Mouse (Mus musculus) olfactory bulb, adult 2 months (tissue): ENCODE data around the gene Ccdc57. TPM values are rescaled to one million over a fixed set of nuclear protein-coding genes. Genes with fewer than 3 reads are reported as not detected.

ENCODE experiments used
- H3K27ac ChIP-seq: fragments of 200-500 bp; 2 replicates; pipeline ENCODE4 v1.5.1; 2012; ENCODE audit warnings: low read depth, low read length; ENCODE audit not compliant: insufficient read depth
- H3K4me1 ChIP-seq: fragments of 200-500 bp; 2 replicates; pipeline ENCODE4 v1.6.1; 2012; ENCODE audit warnings: low read length; ENCODE audit not compliant: control insufficient read depth, insufficient read depth
- H3K4me3 ChIP-seq: fragments of 200-500 bp; 2 replicates; pipeline ENCODE4 v1.5.1; 2012; ENCODE audit warnings: mild to moderate bottlenecking, low read depth, low read length, moderate library complexity; ENCODE audit not compliant: insufficient read depth
- CTCF ChIP-seq: fragments of 200-500 bp; IDR thresholded peaks from 2 replicates; pipeline ENCODE4 v1.5.1; 2012; ENCODE audit warnings: low read depth, mild to moderate bottlenecking, low read length, moderate library complexity; ENCODE audit not compliant: insufficient read depth
- POLR2A ChIP-seq: fragments of 200-500 bp; IDR thresholded peaks from 2 replicates; pipeline ENCODE4 v1.6.1; 2012; ENCODE audit warnings: mild to moderate bottlenecking, low read depth, low read length, moderate library complexity; ENCODE audit not compliant: insufficient read depth
- WGBS: fragments of 180-500 bp; shearing (Covaris S2); methylation state at CpG from one replicate; pipeline ENCODE4 v1.1.7; 2018; 5-methylcytosine and 5-hydroxymethylcytosine counted together
- polyA plus RNA-seq: library from polyadenylated mRNA; stranded (reverse); fragments of >200 nt; gene quantifications from 2 replicates; pipeline ENCODE4 v1.2.4, GENCODE M21; 2012; ENCODE audit warnings: low replicate concordance; ENCODE audit not compliant: missing spikeins, insufficient read depth, insufficient read length

Gene Ccdc57
- polyA plus RNA-seq, 1 experiment: not detected

- no peak overlapping the region for H3K27ac ChIP-seq
- WGBS: 18% methylated on average over 6 of the region's 6 CpGs
- H3K4me3 ChIP-seq: no peak overlapping the region
- H3K4me1 ChIP-seq: peaks cover under 1% of the 10 kb centered on the region; the same call in 1 of the 2 replicates
- TF ChIP-seq POLR2A (no peak), CTCF (no peak)
Measured at GRCm38 (mm10) chr11:120777123-120777522, 155.5 kb downstream of the Ccdc57 start.

Other genes starting within 250 kb of the Ccdc57 start
- not detected in 2 replicates for gene Cenpx, start 219.1 kb downstream of the Ccdc57 start, polyA plus RNA-seq
- not detected in 2 replicates for gene Lrrc45, start 218.9 kb downstream of the Ccdc57 start, polyA plus RNA-seq
- gene Rac3, start 211.4 kb downstream of the Ccdc57 start, polyA plus RNA-seq: not detected in 2 replicates
- gene Dcxr, start 205.6 kb downstream of the Ccdc57 start, polyA plus RNA-seq: not detected in 2 replicates
- gene Cbr2, start 200.8 kb downstream of the Ccdc57 start, polyA plus RNA-seq: not detected in 2 replicates
- gene Hmga1b, start 170.1 kb downstream of the Ccdc57 start, polyA plus RNA-seq: not detected in 2 replicates
- gene Rfng, start 148.7 kb downstream of the Ccdc57 start, polyA plus RNA-seq: not detected in 2 replicates
- not detected in 2 replicates for gene Gps1, start 148.6 kb downstream of the Ccdc57 start, polyA plus RNA-seq
- not detected in 2 replicates for gene Dus1l, start 136.5 kb downstream of the Ccdc57 start, polyA plus RNA-seq
- gene Fasn, start 108.3 kb downstream of the Ccdc57 start, polyA plus RNA-seq: not detected in 2 replicates
- gene Slc16a3, start 15.6 kb upstream of the Ccdc57 start, polyA plus RNA-seq: not detected in 2 replicates
- not detected in 2 replicates for gene Csnk1d, start 58.5 kb upstream of the Ccdc57 start, polyA plus RNA-seq
- gene Cd7, start 106.5 kb upstream of the Ccdc57 start, polyA plus RNA-seq: not detected in 2 replicates
- not detected in 2 replicates for gene Sectm1b, start 130.7 kb upstream of the Ccdc57 start, polyA plus RNA-seq
- not detected in 2 replicates for gene Sectm1a, start 148.3 kb upstream of the Ccdc57 start, polyA plus RNA-seq
- not detected in 2 replicates for gene Tex19.2, start 185.8 kb upstream of the Ccdc57 start, polyA plus RNA-seq
- not detected in 2 replicates for gene Tex19.1, start 213.3 kb upstream of the Ccdc57 start, polyA plus RNA-seq
- gene Uts2r, start 227.4 kb upstream of the Ccdc57 start, polyA plus RNA-seq: not detected in 2 replicates